Mouse (Mus musculus) MN1 (cell line): ENCODE results near the gene Krt72.

Experiments used
- DNase-seq: peaks from one replicate; pipeline ENCODE4 v3.0.0-alpha.2; 2016; ENCODE audit warnings: low spot score

Gene Krt72

DNA sequence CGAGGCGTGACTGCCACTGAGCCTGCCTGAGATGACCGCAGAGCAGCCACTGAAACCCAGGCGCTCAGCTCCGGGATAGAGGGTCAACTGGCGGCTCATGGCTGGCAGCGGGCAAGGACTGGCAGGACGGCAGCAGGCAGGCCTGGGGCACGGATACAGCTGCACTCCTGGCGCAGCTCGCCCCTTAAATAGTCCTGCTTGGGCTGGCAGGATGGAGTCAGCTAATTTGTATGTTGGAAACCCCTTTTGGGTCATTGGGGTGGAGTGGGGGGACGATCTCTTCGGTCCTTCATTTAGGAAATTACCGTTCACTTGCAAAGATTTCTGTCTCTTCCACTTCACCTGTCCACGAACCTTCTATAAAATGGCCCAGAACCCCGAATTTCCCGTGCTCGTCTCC lies at the start of gene Krt72:
Krt72 (minus strand) TSS at position 101 of the 400 bp plus-strand sequence.
- DNase-seq, result no peak

DNA sequence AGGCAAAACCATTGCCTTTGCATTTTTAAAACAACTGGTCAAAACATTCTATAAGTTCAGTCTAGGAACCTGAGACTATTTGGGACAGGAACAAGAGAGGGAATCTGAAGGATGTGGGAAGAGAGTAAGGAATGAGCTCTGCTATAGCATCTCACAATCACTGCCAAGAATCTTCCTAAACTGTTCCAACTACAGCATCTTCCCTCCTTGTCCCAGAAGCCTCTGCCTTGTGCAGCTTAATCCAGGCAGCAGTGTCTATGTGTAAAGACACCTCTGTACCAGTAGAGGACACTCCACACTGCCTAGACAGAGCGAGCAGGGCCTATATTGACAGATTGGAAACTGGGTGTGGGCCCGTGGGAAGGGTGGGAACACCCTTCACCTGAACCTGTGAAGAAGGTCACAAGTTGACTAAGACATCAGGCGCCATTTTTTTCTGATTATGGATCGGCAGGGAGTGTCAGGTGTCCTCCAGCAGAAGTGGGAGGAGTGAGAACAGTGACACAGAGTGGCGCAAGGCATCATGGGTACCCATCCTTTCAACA lies 48.6 kb upstream of the Krt72 start:
- no peak for DNase-seq

DNA sequence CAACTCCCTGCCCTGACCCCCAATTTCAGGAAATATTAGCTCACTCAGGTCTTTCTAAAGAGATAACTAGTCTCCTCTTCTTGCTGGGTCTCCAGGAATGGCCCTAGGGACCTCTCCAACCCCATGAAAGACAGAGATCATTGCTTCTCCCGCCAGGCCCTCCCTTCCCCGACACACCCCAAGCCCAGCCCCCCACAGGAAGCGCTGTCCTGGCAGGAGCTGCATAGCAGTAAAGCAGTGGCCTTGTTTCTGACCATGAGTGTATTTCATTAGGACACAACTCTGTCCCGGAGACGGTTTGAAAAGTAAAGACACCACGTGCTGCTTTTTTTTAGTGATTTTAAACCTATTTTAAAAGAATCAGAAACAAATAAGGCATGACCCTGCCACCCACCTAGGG lies 46.9 kb upstream of the Krt72 start:
- no peak for DNase-seq

DNA sequence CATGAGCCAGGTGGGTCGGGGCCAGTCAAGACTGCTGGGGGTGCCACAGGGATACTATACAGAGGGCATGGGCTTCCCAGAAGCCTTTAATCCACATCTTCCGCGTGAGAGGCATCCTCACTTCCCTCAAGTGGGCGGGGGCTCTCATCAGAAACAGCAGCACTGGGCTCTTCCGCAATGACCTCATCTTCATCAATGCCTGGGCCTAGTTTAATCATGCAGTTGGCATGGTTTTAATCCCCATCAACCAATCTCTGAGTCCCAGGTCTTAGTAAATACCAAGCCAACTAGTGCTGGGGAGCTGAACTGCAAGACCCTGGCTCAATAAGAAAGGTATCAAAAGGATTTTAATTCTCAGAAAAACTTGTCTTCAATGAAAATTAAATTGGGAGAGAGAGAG lies 43.2 kb upstream of the Krt72 start:
- DNase-seq, result no peak

DNA sequence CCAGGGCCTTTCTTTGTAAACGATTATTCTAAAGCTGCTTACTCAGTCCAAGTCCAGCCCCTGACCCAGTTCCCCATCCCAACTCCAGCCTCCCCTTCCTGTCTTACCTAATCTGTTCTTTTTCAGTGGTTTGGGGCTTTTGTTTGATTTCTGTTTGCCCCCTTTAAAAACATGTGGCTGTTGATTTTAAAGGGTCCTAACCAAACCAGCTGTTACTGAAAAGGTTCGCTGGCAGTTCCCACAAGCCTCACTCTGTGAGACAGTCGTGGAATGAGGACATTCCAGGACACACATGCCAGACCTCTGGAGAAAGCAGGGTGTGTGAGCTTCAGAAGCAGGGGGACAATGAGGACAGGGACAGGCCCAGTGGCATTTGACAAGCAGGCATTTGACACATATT lies 35.5 kb upstream of the Krt72 start:
- DNase-seq, result no peak

DNA sequence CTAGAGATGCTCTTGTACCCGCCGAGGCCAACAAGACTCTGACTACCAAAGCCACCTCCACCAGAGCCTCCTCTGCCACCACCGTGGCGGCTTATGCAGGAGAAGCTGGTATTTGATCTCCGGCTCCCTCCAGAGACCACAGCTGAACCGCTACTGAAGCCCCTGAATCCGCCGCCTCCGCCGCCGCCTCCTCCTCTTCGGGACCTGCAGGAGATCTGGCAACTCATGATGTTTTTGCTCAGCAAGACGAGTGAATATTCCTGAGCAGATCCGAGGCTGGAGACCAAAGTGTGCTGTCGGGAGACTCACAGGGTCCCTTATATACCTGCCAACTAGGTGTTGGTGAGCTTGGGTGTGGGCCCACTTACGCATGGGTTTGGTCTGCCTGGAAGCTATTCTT lies 31.6 kb upstream of the Krt72 start, which contains the start of gene Krt2:
Krt2 (minus strand) TSS at position 295 of the 400 bp plus-strand sequence.
- DNase-seq, result no peak

DNA sequence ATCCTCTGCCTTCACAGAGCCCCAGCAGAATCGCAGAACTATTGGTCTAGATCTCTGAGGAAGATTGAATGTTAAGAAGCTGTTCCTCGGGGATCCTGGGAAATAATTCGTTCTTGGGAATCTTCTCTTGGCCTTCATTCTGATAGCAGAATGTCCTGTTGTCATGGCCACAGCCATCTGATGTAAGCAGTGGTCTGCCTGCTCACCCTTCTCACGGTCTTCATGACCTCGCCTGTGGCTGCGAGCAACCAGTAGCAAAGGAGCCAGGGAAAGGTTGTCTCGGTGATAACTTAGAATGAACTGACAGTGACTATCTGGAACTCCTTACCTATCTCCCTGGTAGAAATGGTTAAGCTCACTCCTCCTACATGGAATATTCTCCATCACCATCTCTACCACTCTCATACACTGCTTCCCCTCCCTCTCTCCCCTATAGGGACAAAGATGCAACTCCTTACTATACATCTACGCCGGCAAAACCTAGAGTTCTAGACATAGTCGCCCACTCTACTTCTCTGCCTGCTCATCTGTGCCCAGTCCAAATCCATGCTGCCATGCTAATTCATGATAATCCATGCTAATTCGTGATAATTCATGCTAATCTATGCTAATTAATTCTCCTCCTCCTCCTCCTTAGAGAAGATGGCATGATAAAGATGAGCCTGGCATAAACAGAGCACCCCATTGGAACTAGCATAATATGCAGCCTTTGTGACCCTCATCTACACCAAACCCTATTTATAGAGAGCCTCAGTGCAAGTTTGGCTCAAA lies 17.0 kb upstream of the Krt72 start:
- no peak for DNase-seq

DNA sequence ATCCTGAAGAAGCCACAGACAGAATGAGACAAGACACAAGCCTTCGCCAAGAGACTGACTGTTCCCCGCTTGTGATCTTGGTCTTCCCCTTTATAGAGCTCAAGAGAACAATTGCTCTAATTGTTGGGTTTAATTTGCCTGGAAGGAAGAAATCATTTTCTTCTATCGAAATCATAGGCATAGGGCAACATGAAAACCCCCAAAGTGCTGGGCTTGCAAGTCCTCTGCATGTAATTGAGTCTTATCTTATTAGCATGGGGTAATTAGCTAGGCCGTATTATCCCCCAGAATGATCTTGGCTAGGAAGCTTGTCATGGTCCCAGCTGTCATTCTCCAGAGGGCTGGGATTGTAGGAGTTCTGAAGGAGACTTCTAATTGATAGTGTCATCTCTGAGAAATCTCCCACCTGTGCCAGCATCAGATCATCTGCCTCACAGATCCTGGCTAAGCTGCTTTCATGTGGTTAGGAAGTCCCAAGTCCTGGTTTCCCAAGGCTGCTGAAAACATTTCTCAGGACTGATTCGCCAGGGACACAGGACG lies 16.1 kb upstream of the Krt72 start, which contains the start of gene Krt73:
Krt73 (minus strand) TSS at position 51 of the 540 bp plus-strand sequence.
- no peak for DNase-seq

DNA sequence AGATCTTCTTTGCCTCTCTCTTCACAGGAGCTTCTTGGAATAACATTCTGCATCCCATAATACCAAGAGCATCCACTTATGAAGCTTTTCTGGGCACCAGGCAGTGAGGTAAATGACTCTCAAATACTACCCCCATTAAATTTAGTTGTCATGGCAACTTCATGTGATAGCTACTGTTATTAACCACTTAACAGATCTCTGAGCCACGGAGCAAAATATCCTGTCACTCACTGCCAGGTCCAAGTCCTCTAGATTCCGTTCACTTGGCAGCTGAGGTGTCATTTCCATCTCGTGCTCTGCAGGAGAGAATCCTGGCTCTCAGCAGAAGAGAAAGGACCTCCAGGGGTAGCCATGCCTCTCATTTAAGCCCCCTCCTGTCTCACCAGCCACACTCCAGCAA lies 4.6 kb upstream of the Krt72 start:
- DNase-seq, result no peak

DNA sequence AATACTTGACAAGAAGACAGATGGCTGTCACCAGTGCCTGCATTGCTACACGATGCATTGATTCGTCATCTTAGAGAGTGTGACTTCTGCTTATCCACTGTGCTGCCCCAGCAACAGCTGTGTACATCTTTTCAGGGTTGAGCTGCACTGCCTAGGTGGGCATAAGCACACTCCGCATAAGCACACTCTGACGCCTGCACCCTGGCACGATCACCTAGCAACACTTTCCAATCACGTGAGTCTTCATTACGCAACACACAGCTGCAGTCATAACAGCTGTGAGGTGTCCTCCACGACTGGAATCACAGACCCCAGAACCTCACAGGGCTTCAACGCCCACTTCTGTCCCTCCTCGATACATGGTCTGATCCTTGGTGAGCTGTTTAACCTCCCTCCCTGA lies 12.8 kb downstream of the Krt72 start:
- DNase-seq, result no peak

DNA sequence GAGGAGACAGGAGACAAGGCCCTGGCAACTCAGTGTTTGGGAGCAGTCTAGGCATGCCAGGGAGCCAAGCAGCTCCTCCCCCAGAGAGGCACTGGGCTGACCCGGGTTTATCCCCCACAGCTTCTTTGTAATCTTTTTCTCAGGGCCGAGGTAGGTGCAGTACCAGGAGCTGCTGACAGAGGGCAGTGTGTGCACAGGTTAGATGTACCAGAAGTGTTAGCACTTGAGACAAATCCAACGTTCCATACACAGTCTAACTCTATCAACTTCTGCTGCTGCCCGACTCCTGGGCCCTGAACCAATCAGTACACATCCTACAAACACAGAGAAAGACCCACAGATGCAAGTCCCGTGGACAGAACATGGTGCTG lies 13.6 kb downstream of the Krt72 start:
- DNase-seq, result peak; percentile 73

DNA sequence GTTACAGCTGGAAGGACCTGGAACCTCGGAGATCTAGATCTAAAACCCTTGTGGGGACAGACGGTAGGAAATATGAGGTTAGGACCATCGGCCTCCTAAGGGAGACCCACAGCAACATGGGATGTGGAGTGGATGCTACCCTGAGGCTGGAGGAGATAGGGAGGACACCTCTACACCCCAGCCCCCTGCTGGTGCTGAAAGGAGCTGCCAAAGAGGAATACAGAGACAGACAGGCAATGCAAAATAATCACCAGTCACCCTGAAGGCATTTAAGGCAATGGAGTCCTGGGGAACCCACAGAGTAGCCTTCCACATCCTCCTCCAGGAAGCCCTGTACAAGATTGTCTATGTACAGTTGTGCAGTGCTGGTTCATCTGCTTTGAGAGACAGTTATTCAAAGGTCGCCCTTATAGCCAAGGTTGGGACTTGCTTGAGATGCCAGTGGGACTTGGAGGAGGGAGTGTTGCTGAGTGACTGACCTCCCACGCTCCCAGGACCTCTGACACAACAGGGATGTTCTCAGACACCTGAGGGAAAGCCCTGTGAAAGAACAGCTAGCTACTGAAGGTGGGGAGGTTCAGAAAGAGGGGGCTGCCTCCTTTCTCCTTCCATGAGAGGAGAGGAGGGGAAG lies 14.1 kb downstream of the Krt72 start:
- no peak for DNase-seq

DNA sequence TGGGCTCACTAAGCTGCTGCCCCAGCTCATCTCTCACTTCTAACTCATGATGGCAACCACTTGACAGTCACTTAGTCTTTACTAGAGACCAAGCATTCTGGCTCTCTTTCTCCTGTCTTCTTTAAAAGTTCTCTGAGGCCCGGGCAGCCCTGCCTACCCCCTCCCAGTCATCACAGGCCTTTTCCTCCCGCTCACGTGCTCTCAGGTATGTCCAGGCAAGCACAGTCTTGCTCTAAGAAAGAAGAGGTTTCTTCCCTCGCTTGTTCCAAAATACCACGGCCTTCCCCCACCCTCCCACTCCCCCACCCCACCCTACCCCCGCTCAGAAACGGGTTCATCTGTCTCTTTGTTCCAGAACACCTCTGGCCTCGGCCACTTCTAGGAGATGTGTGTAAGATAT lies 16.0 kb downstream of the Krt72 start:
- no peak for DNase-seq

DNA sequence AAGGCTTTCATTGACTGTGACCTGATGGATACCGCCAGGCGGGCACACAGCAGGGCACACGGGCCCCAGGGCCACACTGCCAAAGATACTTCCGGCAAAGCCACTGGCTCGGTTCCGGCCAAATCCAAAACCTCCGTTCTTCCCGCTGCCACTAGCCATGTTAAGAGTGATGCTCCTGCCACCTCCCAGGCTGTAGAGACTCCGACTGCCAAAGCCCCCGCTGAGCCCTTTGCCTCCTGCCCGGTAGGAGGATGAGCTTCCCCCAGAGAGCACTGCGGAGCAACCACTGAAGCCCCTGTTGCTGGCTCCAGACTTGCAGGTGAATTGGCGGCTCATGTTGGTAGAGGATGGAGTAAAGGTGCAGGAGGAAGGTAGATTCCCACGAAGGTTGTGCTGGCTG lies 43.5 kb downstream of the Krt72 start, which contains the start of gene Krt71:
Krt71 (minus strand) TSS at position 399 of the 400 bp plus-strand sequence.
- DNase-seq, result no peak

DNA sequence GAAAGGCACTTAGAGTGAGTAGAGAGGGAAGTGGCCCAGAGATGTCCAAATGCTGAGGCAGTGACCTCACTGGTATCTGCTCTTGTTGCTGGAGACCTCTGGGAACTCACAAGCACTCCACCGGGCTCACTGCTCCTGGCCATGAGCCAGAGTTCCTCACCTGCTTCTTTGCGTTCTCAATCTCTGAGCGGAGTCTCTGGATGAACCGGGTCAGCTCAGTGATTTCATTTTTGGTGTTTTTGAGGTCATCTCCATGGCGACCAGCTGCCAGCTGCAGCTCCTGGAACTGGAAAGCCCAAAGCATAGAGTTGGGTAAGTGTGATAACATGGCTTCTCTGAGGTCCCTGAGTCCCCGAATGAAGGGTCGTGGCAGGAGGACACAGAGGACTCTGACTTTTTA lies 48.5 kb downstream of the Krt72 start:
- no peak for DNase-seq

DNA sequence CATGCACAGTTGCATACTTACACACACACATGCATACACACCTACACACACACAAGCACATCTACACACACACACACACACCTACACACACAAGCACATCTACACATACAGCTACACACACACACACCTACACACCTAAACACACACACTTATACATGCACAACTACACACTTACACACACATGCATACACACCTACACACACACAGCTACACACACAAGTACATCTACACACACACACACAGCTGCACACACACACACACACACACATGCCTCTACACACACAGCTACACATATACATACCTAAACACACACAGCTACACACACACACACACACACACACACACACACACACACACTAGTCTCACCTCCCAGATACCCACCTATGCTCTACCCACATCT lies 55.6 kb downstream of the Krt72 start:
- DNase-seq, result no peak
